Mouse (Mus musculus) left cerebral cortex, adult 9 months (tissue): ENCODE measurements around the gene Spag5.
A peak's percentile ranks its signal among the peaks of the same experiment; 100 is the strongest.
"Not testable (repeated sequence)": the region's sequence is repeated elsewhere in the genome, so short reads cannot be mapped to it uniquely, and the experiment has no call there.

ENCODE experiments used
- DNase-seq, 2 experiments: peaks; one replicate each; pipeline ENCODE4 v3.0.0; 2022; ENCODE audit warnings: low spot score in 2 of 2

Gene Spag5

GRCm38 (mm10) chr11:78301357-78302084 lies at the start of gene Spag5:
Spag5 (plus strand) TSS chr11:78301529.
- DNase-seq: peak; percentile 75 to 90

GRCm38 (mm10) chr11:78256618-78257017 lies 44.7 kb upstream of the Spag5 start:
- DNase-seq: no peak

GRCm38 (mm10) chr11:78260489-78261258 lies 40.7 kb upstream of the Spag5 start:
- no peak for DNase-seq

- DNase-seq: peak; percentile 69 to 83
These were observed 39.7 kb upstream of the Spag5 start, which contains the start of gene 2610507B11Rik for GRCm38 (mm10) chr11:78261380-78262352. 2610507B11Rik (plus strand) TSS chr11:78261752.

GRCm38 (mm10) chr11:78262550-78262949 lies 38.8 kb upstream of the Spag5 start:
- peak in 1 of 2 experiments; percentile 39 for DNase-seq

GRCm38 (mm10) chr11:78265571-78265970 lies 35.8 kb upstream of the Spag5 start:
- no peak for DNase-seq

- peak; percentile 43 to 79 for DNase-seq
These were observed 29.3 kb upstream of the Spag5 start for GRCm38 (mm10) chr11:78271986-78272385.

GRCm38 (mm10) chr11:78275596-78275995 lies 25.7 kb upstream of the Spag5 start:
- DNase-seq: no peak

- DNase-seq: not testable (repeated sequence)
These were observed 25.2 kb upstream of the Spag5 start for GRCm38 (mm10) chr11:78276169-78276568.

GRCm38 (mm10) chr11:78278853-78279252 lies 22.5 kb upstream of the Spag5 start:
- no peak for DNase-seq

- DNase-seq: no peak
These were observed 21.7 kb upstream of the Spag5 start for GRCm38 (mm10) chr11:78279586-78279985.

- no peak for DNase-seq
These were observed 12.1 kb upstream of the Spag5 start for GRCm38 (mm10) chr11:78289146-78289763.

GRCm38 (mm10) chr11:78290654-78291053 lies 10.7 kb upstream of the Spag5 start, which contains the start of gene BC030499:
BC030499 (plus strand) TSS chr11:78290841.
- peak; percentile 48 to 59 for DNase-seq

GRCm38 (mm10) chr11:78294585-78294984 lies 6.7 kb upstream of the Spag5 start:
- no peak for DNase-seq

GRCm38 (mm10) chr11:78300917-78301316 lies 412 bp upstream of the Spag5 start:
- no peak for DNase-seq

GRCm38 (mm10) chr11:78305272-78305671 lies 3.9 kb downstream of the Spag5 start:
- no peak for DNase-seq

GRCm38 (mm10) chr11:78310861-78311511 lies 9.7 kb downstream of the Spag5 start:
- DNase-seq: no peak

GRCm38 (mm10) chr11:78313662-78314061 lies 12.3 kb downstream of the Spag5 start:
- no peak for DNase-seq

- no peak for DNase-seq
These were observed 17.1 kb downstream of the Spag5 start for GRCm38 (mm10) chr11:78318411-78318810.

GRCm38 (mm10) chr11:78322076-78322831 lies 20.9 kb downstream of the Spag5 start:
- DNase-seq: peak in 1 of 2 experiments; percentile 44
